In genomic region chr10:86398347-86398720, GRCm38 (mm10) we compare ENCODE assay signal across 21 mouse cellular contexts.
"Had no signal": no experiment of that assay in that cellular context is flagged by ENCODE, and none has a peak within 500 bp of the region (broad histone marks: within the 10 kb centered on the region; RNA-seq: fewer than 3 reads in every experiment).

No protein-coding gene starts in this region.

- H3K9me3 ChIP-seq: liver, embryonic 13.5 days; lung, embryonic 15.5 days; midbrain, embryonic 10.5 days; midbrain, embryonic 13.5 days; neural tube, embryonic 13.5 days; stomach, embryonic 15.5 days had no signal

- H3K27me3 ChIP-seq: limb, embryonic 15.5 days; liver, embryonic 13.5 days; lung, embryonic 15.5 days; midbrain, embryonic 13.5 days; neural tube, embryonic 13.5 days; stomach, embryonic 15.5 days had no signal

- ATAC-seq: hindbrain, postnatal 0 days; inflammation-experienced regulatory T-cells, adult 6 months; intestine, embryonic 16.5 days; midbrain, embryonic 13.5 days; midbrain, embryonic 16.5 days had no signal

- H3K27ac ChIP-seq: hindbrain, postnatal 0 days; layer of hippocampus, adult 2 months; limb, embryonic 15.5 days; liver, embryonic 13.5 days; lung, embryonic 15.5 days; midbrain, embryonic 10.5 days; midbrain, embryonic 13.5 days; neural tube, embryonic 13.5 days; stomach, embryonic 15.5 days had no signal

- H3K9ac ChIP-seq: limb, embryonic 15.5 days; liver, embryonic 13.5 days; lung, embryonic 15.5 days; midbrain, embryonic 13.5 days; neural tube, embryonic 13.5 days; stomach, embryonic 15.5 days had no signal

- H3K36me3 ChIP-seq: limb, embryonic 15.5 days; liver, embryonic 13.5 days; lung, embryonic 15.5 days; midbrain, embryonic 10.5 days; midbrain, embryonic 13.5 days; neural tube, embryonic 13.5 days; stomach, embryonic 15.5 days had no signal

- H3K4me3 ChIP-seq: layer of hippocampus, adult 2 months; limb, embryonic 15.5 days; liver, embryonic 13.5 days; lung, embryonic 15.5 days; megakaryocyte, embryonic 14.5 days; midbrain, embryonic 10.5 days; midbrain, embryonic 13.5 days; myocyte; neural tube, embryonic 13.5 days; stomach, embryonic 15.5 days had no signal

- DNase-seq: layer of hippocampus, adult 9-11 months; liver, embryonic 13.5 days; lung, postnatal 10 days; lung, postnatal 36 days; retina, postnatal 1 day; right cerebral cortex, postnatal 25 days; spleen, adult 18-20 months; thymus, postnatal 25 days had no signal

- H3K4me1 ChIP-seq: liver, embryonic 13.5 days; lung, embryonic 15.5 days; megakaryocyte, embryonic 14.5 days; midbrain, embryonic 10.5 days; midbrain, embryonic 13.5 days; neural tube, embryonic 13.5 days; stomach, embryonic 15.5 days had no signal

- H3K4me2 ChIP-seq: limb, embryonic 15.5 days; liver, embryonic 13.5 days; lung, embryonic 15.5 days; midbrain, embryonic 13.5 days; neural tube, embryonic 13.5 days; stomach, embryonic 15.5 days had no signal
